Mouse (Mus musculus): Measurements from ENCODE around the gene Cfhr1.

Cfhr1 gene

DNA sequence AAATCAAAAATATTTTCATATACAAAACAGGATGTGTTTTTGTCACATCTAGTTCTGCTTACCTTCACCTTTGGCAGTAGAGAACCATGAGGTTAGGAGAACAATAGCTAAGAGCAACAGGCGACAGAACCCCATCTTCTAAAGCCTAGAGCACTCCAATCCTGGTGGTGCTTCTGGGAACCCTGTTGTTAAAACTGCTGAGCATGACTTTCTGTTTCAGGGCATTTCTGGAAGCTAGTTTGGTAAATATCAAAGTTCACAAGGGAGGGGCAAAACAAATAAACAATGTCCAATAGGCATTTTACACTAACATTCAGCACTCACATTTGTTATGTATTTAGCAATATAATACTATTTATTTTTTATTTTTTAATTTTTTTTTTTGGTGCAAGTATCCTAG lies at the start of gene Cfhr1:
Gene Cfhr1 (minus strand): TSS at position 249 of the 400 bp plus-strand sequence.
- no peak for DNase-seq

- no peak for DNase-seq
Observed at GRCm38 (mm10) chr1:139551311-139551710, 8.8 kb downstream of the Cfhr1 start.

- DNase-seq, result no peak
Observed at GRCm38 (mm10) chr1:139548536-139548935, 11.5 kb downstream of the Cfhr1 start.

DNA sequence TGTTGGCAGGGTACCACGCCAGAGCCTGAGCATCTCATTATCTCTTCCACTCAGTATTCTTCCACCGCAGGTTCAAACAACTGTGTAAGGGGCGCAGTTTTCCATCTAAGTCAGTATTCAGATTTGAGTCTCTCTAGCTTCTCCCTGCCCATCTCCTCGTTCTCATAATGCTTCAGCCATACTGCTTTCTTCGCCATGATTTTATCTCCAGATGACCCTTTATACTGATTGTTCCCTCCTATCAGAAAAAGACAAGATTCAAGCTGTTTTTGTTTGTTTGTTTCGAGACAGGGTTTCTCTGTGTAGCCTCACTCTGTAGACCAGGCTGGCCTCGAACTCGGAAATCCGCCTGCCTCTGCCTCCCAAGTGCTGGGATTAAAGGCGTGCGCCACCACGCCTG lies 45.5 kb downstream of the Cfhr1 start:
- peak in 1 of 2 experiments; percentile 9 for DNase-seq

- no peak for DNase-seq
Observed at GRCm38 (mm10) chr1:139501258-139501752, 58.8 kb downstream of the Cfhr1 start, which contains the start of gene F13b. F13b (plus strand) TSS chr1:139501702.

GRCm38 (mm10) chr1:139499751-139500150 lies 60.3 kb downstream of the Cfhr1 start:
- no peak for DNase-seq
